Mouse (Mus musculus) CH12F3 (cell line): ENCODE data around the gene Lifr.

Source experiments
- in situ Hi-C: fragments of 300-500 bp; cut with MboI; formaldehyde crosslinking; loops from 2 replicates; pipeline ENCODE4 v1.14.3; 2020; ENCODE audit warnings: low sequenced_read_pairs

Lifr gene

DNA sequence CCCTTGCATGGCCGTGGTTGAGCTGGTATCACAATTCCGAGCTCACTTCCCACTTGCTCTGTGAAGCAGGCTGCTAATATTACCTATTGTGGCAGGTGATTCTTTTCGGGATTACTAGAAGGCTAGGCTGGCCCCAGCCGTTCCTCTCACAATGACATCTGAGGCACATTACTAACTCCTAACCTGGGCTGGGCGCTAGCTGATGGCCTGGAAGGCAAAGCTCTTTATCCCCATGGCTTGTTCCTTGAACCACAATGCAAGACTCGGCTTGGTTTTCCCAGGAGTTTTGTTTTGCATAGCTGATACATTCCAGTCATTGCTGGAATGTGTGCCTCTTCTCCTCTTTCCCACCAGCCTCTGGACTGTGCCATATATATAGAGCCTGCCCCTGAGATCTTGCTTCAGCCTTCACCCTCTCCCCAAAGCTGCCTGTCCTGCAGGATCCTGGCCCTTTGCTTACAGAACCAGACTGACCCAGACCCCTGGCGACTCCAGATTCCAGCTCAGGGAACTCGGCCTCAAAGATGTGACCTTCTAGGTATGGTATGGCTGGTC lies at the start of gene Lifr:
Gene Lifr (plus strand): TSS at position 404 of the 555 bp plus-strand sequence.
- in situ Hi-C loops = no loop called here

DNA sequence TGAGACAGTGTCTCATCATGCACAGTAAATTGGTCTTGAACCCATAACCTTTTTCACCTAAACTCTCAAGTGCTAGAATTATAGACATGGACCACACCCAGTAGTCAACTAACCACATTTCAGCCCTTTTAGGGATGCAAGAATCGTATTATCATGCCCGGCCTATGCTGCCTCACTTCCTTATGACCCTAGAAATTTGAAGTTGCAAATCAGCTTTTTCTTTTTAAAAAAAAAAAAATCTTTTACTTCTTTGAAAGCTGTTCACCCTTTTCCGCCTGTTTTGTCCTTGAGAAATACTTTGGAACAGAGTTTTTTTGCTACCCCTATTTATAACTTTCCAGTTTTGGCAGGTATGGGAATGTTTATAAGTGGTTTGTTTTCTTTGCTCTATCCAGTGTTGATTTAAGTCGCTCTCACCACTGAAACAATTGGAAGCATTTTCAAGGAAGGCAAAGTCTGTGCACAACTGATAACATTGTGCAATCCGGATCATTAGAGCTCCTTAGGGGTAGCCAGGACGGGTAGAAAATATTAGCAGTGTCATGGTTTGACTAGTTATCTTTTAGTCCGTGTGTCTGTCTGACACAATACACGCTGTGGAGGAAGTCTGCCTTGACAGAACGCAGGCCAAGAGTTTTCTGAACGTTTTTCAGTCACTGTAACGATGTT lies 46.2 kb upstream of the Lifr start:
- in situ Hi-C loops = no loop called here

DNA sequence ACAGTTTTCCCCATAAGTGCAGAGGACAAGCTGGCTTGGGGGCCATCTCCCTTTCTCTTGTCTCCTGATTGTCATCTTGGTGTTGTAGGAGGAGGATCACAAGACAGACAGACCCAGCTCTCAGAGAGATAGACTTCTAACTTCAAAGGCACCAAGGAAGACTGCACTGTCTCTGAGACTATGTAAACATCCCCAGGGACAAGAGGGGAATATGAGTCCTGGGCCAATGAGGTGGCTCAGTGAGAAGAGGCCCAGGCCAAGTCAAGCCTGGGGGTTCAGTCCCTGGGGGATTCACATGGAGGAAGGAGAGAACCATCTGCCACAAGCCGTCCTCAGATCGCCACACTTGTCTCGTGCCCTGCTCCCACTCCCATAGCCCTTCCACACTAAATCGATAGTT lies 45.4 kb upstream of the Lifr start:
- in situ Hi-C loops = no loop called here

DNA sequence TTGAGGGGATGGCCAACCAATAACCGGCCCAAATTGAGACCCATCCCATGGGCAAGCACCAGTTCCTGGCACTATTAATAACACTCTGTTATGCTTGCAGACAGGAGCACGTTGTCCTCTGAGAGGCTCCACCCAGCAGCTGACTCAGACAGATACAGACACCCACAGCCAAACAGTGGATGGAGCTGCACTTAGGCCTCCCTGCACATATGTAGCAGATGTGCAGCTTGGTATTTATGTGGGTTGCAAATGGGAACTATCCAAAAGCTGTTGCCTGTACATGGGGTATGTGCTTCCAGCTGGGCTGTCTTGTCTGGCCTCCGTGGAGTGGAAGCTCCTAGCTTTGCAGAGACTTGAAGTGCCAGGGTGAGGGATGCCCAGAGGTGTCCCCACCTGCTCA lies 42.5 kb upstream of the Lifr start:
- in situ Hi-C loops = no loop called here

DNA sequence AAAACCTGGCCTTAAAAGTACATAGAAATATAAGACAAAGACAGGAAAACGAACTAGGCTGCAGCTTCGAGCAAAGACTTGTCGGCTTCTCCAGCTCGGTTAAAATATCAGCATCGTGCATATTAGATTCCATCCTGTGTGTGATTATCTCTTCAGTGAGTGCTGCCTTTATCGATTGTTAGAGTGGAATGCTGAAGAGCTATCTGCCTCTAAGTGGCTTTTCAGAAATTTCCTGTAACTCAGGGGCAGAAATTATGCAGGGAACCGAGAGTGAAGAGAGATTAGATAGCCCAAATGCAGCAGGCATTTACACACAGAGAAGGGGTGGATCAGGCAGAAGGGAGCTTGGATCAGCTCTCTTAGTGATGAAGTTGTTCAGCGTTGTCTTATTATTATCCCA lies 41.5 kb upstream of the Lifr start:
- in situ Hi-C loops = no loop called here

DNA sequence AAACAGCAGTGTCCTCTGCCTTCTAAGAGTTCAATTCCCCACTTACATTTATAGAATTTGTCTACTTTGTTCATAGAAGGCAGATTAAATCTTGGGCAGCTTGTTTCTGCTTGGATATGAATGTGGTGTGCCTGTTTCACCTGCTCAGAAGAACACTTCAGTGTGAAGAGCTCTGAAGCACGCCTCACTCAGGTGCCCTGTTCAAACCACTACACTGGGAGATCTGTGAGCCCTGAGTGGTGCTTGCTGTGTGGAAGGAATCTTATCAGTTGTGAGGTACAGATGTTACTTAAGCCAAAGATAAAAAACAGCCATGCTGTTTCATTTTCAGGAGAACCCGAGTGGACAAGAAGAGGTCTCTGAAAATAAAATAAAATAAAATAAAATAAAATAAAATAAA lies 38.7 kb upstream of the Lifr start:
- in situ Hi-C loops = no loop called here

DNA sequence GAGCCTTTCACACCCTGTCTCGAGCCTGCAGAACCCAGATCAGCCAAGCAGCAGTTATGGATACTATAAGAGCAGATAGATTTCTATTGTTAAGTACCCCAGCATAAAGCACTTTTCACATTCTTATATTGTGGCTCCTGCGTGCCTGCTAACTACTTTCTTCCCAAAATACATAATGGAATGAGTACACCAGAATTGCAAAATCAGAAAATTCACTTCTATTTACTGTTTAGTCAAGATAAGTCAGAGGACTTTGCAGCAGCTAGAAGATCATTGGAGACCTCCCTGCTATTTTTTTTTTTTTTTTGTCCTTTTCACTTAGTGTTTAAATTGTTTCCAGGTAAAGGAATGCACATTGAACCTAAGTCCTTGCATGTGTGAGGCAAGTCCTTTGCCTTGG lies 38.3 kb upstream of the Lifr start:
- in situ Hi-C loops = no loop called here

DNA sequence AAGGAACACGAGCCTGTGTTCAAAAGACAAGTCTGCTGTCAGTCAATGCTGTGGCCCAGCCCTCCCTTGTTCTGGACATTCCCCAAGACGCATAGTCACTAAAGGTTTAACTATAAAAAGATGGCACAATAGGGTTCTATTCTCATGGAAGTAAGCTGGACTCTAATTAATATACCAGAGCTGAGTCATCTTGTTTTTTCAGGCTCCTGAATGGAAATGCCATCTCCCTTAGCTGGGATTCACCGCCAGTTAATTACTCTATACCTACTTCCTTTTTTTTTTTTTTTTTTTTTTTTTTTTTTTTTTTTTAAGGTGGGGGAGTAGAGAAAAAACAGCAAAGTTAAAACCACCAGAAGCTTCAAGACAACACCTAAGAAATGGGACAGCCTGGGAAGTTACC lies 33.6 kb upstream of the Lifr start:
- in situ Hi-C loops = no loop called here

DNA sequence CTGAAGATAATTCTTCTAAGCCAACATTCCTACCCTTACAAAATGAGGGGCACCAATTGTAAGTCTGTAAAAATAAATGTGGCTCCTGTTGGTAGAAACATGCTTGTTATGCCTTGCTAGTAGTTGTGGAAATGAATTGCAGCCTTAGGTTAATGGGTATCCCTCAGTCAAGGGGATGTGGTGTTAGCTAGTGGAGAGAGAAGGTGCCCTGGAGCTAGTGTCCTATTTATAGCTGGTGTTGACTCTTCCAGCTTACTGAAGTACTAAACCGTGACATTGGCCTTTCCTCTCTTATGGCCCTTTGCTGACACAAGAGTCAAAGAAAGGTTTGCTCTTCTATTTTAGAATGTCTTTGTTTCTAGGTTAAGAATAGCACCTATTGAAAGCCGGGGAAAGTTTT lies 29.9 kb upstream of the Lifr start:
- in situ Hi-C loops = no loop called here

DNA sequence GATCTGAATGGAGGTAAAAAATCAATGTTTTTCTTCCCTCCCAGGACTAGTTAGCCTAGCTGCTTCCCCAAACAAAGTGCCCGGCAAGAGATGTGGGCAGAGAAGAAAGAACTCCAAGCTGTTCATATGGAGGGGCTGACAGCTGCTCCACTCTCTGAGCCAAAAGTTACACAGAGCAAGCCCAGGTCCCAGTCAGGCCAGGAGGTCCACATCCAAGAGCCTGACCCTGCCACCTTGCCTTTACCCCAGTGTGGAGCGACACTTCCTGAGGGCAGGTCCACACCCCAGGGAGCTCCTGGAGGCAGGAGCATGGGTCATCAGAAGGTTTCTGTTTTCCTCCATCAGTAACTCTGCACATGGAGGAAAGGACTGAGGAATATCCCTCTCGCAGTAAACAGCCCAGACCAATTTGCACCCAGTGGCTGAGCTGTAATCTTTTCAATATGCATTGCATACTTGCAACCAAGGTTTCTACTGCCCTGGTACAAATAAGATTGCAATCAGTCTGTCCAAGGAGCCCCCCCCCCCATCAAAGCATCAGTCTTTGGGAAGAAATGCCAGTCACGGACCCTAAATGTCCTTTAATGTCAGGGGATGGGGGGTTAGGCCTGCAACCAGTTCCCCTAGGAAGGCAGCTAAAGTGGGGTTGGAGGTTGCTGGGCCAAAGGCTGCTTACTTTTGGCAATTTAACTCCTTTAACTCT lies 28.3 kb upstream of the Lifr start:
- in situ Hi-C loops = no loop called here

DNA sequence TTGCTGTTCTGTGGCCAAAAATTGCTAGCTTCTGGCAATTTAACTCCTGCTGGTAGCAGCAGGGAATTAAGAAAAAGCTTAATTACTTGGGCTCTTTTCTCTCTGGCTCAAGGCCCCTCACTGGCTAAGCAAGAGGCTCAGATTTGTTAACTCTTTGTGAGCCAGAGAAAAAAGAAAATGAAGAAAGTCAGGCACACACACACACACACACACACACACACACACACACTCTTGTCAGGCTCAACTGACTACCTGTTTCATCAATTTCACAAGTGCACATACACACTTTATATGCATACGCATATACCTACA lies 27.8 kb upstream of the Lifr start:
- in situ Hi-C loops = no loop called here

DNA sequence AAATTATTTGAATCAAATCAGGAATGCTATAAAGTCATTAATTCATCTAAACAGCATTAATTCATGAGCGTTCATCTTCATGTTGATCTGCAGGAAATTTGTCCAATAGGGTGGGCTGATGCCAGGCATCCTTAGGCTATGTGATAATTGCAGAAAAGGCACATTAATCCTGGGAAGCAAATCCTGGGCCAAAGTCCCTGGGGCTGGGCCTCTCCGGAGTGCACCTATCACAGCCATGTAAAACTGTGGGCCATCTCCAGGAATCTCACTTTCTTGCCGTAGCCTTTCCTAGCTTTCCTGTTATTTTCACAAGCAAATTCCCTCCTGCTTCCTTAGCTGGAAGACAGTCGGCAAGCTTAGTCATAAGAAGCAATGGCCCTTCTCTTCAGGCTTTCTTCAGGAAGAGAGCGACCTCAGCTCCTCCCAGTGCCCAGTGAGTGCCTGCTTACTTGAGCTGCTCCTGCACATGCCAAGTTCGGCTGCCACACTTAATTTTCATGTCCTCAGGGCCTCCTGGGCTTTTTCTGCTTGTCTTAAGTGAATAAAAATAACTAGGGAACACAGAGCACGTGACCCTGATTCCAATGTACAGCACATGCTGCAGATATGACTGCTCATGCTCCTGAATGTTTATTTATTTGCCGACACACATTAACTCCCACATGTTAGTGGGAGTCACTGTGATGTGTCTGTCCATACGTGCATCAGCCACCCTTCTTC lies 26.7 kb upstream of the Lifr start:
- in situ Hi-C loops = no loop called here

DNA sequence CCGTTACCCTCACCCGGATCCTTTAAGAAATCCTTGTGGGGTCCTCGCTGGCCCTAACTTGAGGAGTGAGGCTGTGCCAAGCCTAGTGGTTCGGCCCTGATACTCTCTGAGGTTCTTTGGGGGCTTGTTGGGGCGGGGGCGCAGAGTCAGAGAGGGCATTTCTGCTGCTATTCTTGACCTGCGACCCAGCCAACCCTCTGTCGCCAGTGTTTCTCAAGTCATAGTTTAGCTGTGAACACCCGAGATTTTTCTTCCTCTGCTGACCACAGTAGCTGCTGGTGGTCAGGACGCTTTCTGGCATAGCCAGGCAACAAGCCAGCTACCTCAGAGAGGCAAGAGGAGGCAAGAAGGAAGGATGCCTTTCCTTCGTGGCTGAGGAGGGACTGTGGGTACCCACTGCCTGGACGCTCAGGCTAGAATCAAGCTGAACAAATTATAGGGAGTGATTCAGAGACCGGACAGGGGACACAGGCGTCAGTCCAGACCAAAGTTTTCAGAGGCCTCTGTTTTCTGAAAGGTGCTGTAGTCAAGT lies 25.4 kb upstream of the Lifr start:
- in situ Hi-C loops = no loop called here

DNA sequence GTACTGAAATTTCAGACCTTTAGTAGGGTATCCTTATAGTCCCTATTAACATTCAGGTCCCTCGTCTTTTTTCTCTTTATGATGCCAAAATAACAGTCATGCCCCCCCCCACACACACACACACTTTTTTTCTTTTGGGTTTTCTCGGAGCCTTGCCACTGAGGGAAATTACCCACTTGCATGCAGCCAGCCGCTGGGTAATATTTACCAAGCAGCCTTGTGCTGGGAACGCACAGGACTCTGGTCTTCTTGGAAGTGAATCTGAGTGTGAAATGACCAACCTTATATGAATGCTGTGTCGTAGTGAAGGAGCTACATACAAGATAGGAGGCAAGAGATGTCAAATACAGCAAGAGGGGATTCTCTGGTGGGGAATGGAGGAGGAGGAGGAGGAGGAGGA lies 24.8 kb upstream of the Lifr start:
- in situ Hi-C loops = no loop called here

DNA sequence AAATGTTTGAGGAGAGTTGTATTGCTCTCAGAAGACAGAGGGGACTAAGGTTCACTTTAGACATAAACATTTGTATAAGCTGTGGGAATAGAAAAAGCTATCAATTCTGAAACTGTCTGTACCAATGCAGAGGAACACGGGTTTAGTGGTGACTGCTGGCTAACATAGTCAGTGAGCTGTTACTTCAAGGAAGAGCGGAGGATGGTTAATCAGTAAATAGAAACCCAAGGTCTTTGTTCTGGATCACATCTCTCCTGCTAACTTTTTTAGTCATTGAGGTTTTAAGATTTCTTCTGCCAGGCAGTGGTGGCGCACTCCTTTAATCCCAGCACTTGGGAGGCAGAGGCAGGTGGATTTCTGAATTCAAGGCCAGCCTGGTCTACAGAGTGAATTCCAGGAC lies 23.7 kb upstream of the Lifr start:
- in situ Hi-C loops = no loop called here

DNA sequence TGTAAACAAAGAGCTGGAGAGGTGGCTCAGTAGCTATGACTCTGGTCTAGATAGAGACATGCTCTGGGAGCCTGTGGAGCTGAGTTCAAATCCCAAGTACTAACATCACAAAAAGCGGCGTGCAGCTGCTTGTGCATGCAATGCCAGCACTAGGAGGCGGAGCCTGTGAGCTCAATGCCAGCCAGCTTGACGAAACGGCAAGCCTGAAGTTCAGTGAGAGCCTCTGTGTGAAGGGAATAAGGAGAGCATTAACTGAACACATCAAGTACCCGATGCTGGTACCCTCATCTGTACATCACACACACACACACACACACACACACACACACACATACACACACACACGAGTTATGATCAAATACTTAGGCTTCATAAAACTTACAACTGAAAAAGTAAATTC lies 21.0 kb upstream of the Lifr start:
- in situ Hi-C loops = no loop called here

DNA sequence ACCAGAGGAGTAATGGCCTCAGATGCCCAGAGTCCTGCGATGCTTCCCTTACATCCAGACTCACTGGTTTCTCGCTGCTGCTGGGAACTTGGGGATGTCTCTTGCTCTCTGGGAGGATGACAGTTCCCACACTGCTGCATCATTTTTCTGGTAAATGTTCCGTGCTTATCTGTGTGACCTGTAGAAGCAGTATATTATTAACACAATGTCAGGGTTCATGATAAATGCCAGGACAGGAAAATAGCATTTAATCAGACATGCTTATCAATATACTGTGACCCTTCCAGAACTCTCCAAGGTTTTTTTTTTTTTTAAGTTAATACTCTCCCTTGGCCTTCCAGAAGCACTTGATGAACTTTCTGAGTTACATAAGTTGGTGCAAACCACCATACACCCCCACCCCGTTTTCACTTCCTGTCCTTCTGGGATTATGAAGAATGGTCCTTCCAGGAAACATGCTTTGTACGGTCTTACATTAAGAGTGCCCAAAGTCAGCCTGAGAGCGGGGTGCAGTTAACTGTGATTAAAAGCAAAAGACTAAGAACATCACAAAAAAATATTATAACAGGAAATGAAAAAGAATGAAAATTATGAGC lies 20.1 kb upstream of the Lifr start:
- in situ Hi-C loops = no loop called here

DNA sequence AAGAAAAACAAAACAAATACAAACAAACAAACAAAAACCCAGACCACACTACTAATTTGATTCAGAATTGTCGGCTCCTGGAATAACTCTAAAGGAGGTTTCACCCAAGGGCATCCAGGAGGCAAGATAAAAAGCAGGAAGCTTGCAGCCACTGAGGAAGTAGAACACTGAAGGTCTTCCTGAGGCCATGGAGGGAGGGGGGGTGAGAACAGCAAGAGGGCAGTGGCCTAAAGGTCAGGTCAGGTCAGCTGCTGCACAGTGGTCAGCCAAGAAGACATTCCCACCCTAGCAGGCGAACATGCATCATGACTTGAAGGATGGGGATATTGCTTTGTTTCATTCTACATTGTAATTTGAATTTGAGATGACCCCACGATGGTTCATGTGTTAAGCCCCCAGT lies 17.1 kb upstream of the Lifr start:
- in situ Hi-C loops = no loop called here

DNA sequence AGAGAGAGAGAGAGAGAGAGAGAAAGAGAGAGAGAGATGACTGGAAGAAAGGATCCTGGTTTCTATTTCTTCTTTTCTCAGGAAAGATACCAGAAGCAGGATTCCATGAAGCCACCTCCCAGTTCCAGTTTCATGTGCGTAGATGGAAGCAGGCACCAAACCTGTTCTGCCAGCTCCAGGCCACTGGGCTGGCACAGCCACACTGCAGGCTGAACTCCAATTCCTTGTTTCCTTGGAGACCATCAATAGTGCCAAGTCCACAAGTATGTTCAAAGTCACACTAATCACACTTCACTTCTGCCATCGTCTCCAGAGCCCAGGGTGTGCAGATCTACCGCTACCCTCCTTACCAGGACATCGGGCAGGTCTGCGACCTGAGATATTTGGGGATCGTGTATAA lies 15.2 kb upstream of the Lifr start:
- in situ Hi-C loops = no loop called here

DNA sequence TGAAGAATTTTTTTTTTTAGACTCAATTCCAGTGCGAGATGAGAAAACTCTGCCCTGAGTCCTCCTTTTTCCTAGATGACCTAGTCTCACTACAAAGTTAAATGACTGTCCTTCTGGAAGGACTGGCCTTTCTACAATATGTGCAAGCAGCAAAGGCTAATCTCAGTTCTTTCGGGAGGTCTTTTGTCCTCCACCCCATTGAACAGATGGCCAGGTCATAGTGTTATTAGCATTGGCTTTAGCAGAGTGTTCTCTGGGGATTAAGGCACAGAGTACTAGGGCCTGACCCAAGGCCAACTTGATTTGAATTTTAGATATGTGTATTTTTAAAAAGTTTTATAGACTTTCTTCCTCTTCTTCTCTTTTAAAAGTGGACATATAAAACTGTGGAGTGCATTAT lies 12.1 kb upstream of the Lifr start:
- in situ Hi-C loops = no loop called here

DNA sequence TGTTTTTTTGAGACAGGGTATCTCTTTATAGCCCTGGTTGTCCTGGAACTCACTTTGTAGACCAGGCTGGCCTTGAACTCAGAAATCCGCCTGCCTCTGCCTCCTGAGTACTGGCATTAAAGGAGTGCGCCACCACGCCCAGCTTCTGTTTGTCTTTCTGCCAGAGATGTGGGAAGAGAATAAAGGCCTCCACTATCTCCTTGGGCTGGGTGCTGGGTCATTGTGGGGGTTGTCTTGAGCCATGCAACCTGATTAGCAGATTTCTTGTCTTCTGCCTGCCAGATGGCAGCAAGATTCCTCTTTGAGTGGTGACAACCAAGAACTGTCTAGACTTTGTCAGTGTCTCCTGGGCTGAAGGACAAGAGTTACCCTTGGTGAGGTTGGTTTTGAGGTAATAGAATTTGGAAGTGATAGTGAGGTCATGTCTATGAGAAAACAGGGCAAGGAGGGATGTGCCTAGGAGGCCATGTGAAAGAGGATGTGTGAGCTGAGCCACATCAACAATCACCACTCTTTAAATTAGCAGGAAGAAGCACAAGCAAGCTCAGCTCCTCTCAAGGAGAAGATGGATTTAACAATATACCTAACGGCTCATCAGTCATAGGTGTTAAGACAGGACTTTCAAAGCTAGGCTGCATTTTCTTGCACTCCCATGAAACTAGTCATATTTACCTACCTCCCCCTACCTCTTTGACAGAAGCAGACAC lies 10.6 kb upstream of the Lifr start:
- in situ Hi-C loops = no loop called here
